Mouse (Mus musculus) frontal cortex, adult 2 months (tissue): Measurements from ENCODE around the gene Hmgcl. TPM values are rescaled to one million over a fixed set of nuclear protein-coding genes. Genes with fewer than 3 reads are reported as not detected.
A peak's percentile ranks its signal among the peaks of the same experiment; 100 is the strongest.

ENCODE experiments used
- DNase-seq, 2 experiments: peaks; one replicate each; pipeline ENCODE4 v3.0.0; 2022; ENCODE audit warnings: low spot score in 1 of 2; ENCODE audit errors: extremely low spot score in 1 of 2
- polyA plus RNA-seq: library from polyadenylated mRNA; depleted of rRNA; stranded (reverse); fragments of >200 nt; gene quantifications from 2 replicates; pipeline ENCODE4 v1.2.3, GENCODE M21; 2012; rRNA removed

Gene Hmgcl
- polyA plus RNA-seq, 1 experiment = 56.2 TPM

GRCm38 (mm10) chr4:135981524-135982063, 35.3 kb downstream of the Hmgcl start:
- peak in 1 of 2 experiments; percentile 80 for DNase-seq

GRCm38 (mm10) chr4:135984556-135984955, 38.3 kb downstream of the Hmgcl start:
- no peak for DNase-seq

GRCm38 (mm10) chr4:135985193-135985592, 38.9 kb downstream of the Hmgcl start:
- DNase-seq = no peak

- DNase-seq = no peak
These were observed 39.5 kb downstream of the Hmgcl start for GRCm38 (mm10) chr4:135985769-135986168.

- DNase-seq = no peak
These were observed 40.2 kb downstream of the Hmgcl start for GRCm38 (mm10) chr4:135986301-135986942.

GRCm38 (mm10) chr4:135986943-135987710, 40.9 kb downstream of the Hmgcl start, which contains the start of gene Pithd1:
Gene Pithd1, minus strand, starts transcription at chr4:135987264.
- DNase-seq = peak; percentile 82 to 94

GRCm38 (mm10) chr4:135987714-135988113, 41.5 kb downstream of the Hmgcl start:
- DNase-seq = no peak

GRCm38 (mm10) chr4:135993941-135994340, 47.7 kb downstream of the Hmgcl start:
- DNase-seq = no peak

GRCm38 (mm10) chr4:135995118-135995517, 48.9 kb downstream of the Hmgcl start:
- DNase-seq = no peak

GRCm38 (mm10) chr4:136004107-136004675, 57.9 kb downstream of the Hmgcl start:
- no peak for DNase-seq

- DNase-seq = no peak
These were observed 58.7 kb downstream of the Hmgcl start for GRCm38 (mm10) chr4:136004921-136005320.

GRCm38 (mm10) chr4:136006821-136007220, 60.6 kb downstream of the Hmgcl start:
- DNase-seq = no peak

- no peak for DNase-seq
These were observed 62.7 kb downstream of the Hmgcl start for GRCm38 (mm10) chr4:136008782-136009447.

GRCm38 (mm10) chr4:136010586-136010985, 64.3 kb downstream of the Hmgcl start:
- no peak for DNase-seq

Other genes with a start within 250 kb of the Hmgcl start
- 0.04 and 0.06 TPM in 2 replicates for gene Il22ra1, start 218.3 kb upstream of the Hmgcl start, polyA plus RNA-seq
- 1.8 and 2.6 TPM in 2 replicates for gene Myom3, start 186.7 kb upstream of the Hmgcl start, polyA plus RNA-seq
- gene Srsf10, start 90.7 kb upstream of the Hmgcl start, polyA plus RNA-seq = 68.2 and 68.5 TPM in 2 replicates
- gene Pnrc2, start 72.6 kb upstream of the Hmgcl start, polyA plus RNA-seq = 63.1 and 68.6 TPM in 2 replicates
- 0.11 and 0.14 TPM in 2 replicates for gene Cnr2, start 51.1 kb upstream of the Hmgcl start, polyA plus RNA-seq
- 40.4 and 42.3 TPM in 2 replicates for gene Fuca1, start 25.7 kb upstream of the Hmgcl start, polyA plus RNA-seq
- gene Gale, start 17.3 kb downstream of the Hmgcl start, polyA plus RNA-seq = 31.9 and 37.6 TPM in 2 replicates
- gene Lypla2, start 26.2 kb downstream of the Hmgcl start, polyA plus RNA-seq = 108 and 117 TPM in 2 replicates
- gene Pithd1, start 40.8 kb downstream of the Hmgcl start, polyA plus RNA-seq = 107 TPM in 2 replicates
- gene Eloa, start 75.3 kb downstream of the Hmgcl start, polyA plus RNA-seq = 18.8 and 20.4 TPM in 2 replicates
- gene Rpl11, start 107.0 kb downstream of the Hmgcl start, polyA plus RNA-seq = 507 and 512 TPM in 2 replicates
- gene Id3, start 197.0 kb downstream of the Hmgcl start, polyA plus RNA-seq = 90.0 and 90.1 TPM in 2 replicates
- 0.25 and 0.34 TPM in 2 replicates for gene E2f2, start 225.9 kb downstream of the Hmgcl start, polyA plus RNA-seq